Mouse (Mus musculus) megakaryocyte, embryonic 14.5 days (primary cell): ENCODE data around the gene Abcb9. TPM values are rescaled to one million over a fixed set of nuclear protein-coding genes. Genes with fewer than 3 reads are reported as not detected.
A peak's percentile ranks its signal among the peaks of the same experiment; 100 is the strongest.

ENCODE experiments used
- H3K27me3 ChIP-seq: replicated peaks from 2 replicates; pipeline ENCODE3; 2012; ENCODE audit warnings: inconsistent platforms
- H3K36me3 ChIP-seq: replicated peaks from 2 replicates; pipeline ENCODE3; 2012; ENCODE audit warnings: low read length, inconsistent platforms, mixed read lengths
- H3K4me1 ChIP-seq: 2 replicates; pipeline ENCODE4 v1.6.1; 2012; ENCODE audit warnings: inconsistent platforms
- H3K4me3 ChIP-seq: replicated peaks from 2 replicates; pipeline ENCODE3; 2012; ENCODE audit warnings: moderate library complexity, mild to moderate bottlenecking, inconsistent platforms
- H3K9me3 ChIP-seq: 2 replicates; pipeline ENCODE4 v1.6.1; 2012; ENCODE audit warnings: inconsistent platforms
- FLI1 ChIP-seq: IDR thresholded peaks from 2 replicates; pipeline ENCODE4 v1.6.1; 2012; ENCODE audit warnings: low read length, inconsistent platforms, mixed read lengths
- GATA1 ChIP-seq: IDR thresholded peaks from 3 replicates; pipeline ENCODE4 v1.6.1; 2012; ENCODE audit warnings: mixed read lengths, low read length, inconsistent platforms, borderline replicate concordance
- polyA plus RNA-seq: library from polyadenylated mRNA; stranded (reverse); fragments of >175 nt; gene quantifications from 2 replicates; pipeline ENCODE4 v1.2.3, GENCODE M21; 2012; ENCODE audit warnings: low replicate concordance; ENCODE audit not compliant: insufficient read depth

Abcb9 gene
- polyA plus RNA-seq, 1 experiment: 23.8 TPM

DNA sequence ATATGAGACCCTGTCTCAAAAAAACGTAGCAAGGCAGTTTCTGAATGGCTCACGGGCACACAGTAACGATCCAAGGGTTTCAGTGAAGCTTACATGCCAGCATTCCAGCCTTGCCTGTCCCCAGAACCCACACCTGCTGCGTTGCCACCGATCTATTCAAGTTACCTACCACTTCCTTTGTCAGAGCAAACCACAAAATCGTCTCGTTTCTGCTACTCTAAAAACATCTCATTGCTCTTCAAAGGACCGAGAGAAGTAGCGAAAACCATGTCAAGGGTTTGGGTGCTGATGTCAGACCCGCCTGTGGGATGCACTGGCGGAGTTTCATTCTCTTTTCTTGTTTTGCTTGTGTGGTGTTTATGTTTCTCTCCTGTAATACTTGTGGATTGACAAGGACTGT, 61.1 kb downstream of the Abcb9 start:
- Histone ChIP-seq H3K9me3 (no peaks in the 10 kb centered on the region), H3K27me3 (no peaks in the 10 kb centered on the region), H3K4me3 (no peak overlapping the region), H3K4me1 (peaks cover 72% of the 10 kb centered on the region), H3K36me3 (peaks cover 13% of the 10 kb centered on the region)
- TF ChIP-seq GATA1 (no peak), FLI1 (no peak)

DNA sequence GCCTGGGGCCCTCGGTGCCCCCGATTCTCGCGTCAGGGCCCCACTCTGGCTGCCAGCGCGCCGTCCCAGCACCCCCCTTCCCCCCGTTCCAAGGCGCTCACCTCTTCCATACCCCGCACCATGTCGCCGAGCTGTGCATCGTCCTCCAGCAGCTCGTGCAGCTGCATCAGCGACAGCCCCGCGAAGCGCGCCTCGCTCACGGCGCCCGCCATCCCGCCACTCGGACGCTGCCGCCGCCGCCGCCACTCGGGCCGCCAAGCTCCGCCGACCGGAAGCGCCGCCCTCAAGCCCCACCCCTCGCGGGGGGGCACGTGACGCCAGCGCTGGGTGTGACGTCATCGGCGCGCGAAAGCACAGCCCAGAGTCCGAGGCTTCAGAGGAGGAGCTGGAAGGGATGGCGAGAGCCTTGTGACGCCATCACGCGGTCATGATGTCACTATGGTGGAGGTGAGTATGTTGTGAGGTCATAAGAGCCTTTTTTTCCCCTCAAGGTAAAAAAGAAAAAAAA, 63.5 kb downstream of the Abcb9 start, which contains the start of gene Vps37b:
Gene Vps37b (minus strand): TSS at position 270 of the 508 bp plus-strand sequence.
- H3K9me3 ChIP-seq: no peaks in the 10 kb centered on the region
- peak within 1 kb of the TSS; percentile 99 for H3K4me3 ChIP-seq
- H3K4me1 ChIP-seq: peaks cover 80% of the 10 kb centered on the region
- TF ChIP-seq FLI1 (peak; percentile 45; the same call in 1 of the 2 replicates), GATA1 (no peak)
- H3K36me3 ChIP-seq: peaks cover 36% of the 10 kb centered on the region
- H3K27me3 ChIP-seq: no peaks in the 10 kb centered on the region

DNA sequence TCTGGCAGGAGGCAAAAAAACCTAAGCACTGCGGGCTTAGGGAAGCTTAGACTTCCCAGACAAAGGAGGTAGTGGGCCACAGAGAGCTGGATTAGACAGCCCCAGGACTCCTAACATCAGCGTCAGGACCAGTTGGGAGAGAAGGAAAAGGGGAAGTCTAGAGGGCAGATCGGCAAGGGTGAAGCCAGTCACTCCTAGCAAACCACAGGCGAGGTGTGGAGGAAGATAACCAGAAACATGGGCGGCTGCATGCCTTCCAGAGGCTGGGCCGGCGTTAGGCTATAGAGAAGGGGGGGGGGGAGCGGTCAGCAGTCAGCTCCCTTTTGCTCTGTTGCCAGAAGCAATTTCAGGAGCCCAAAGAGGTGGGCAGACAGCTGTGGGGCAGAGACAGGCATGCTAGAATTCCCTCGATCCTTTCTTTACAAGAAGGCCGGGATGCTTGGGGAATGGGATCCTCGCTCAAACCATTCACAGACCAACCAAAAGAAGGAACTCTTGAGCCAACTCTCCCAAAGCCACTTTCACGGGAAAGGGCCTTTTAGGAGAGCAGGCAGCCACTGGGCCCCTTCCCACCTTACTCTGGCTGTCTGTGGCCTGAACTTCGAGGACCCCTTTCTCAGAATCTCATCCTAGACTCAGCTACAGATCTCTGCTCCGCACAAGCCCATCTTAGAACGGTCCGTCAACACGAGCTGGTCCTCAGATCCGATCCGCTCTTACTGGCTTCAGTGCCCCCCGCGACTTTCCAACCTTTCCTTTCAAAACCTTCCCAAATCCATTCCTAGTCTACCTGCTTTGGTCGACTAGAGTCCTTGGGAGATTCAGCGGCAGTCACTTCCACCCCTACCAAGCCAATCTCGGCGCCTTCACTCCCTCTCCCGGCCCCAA, 64.3 kb downstream of the Abcb9 start:
- H3K4me1 ChIP-seq: peaks cover 80% of the 10 kb centered on the region
- H3K27me3 ChIP-seq: no peaks in the 10 kb centered on the region
- TF ChIP-seq FLI1 (no peak), GATA1 (peak; percentile 74; the same call in 2 of the 3 replicates)
- H3K4me3 ChIP-seq: peak overlapping the region; percentile 99
- H3K9me3 ChIP-seq: no peaks in the 10 kb centered on the region
- peaks cover 43% of the 10 kb centered on the region for H3K36me3 ChIP-seq

DNA sequence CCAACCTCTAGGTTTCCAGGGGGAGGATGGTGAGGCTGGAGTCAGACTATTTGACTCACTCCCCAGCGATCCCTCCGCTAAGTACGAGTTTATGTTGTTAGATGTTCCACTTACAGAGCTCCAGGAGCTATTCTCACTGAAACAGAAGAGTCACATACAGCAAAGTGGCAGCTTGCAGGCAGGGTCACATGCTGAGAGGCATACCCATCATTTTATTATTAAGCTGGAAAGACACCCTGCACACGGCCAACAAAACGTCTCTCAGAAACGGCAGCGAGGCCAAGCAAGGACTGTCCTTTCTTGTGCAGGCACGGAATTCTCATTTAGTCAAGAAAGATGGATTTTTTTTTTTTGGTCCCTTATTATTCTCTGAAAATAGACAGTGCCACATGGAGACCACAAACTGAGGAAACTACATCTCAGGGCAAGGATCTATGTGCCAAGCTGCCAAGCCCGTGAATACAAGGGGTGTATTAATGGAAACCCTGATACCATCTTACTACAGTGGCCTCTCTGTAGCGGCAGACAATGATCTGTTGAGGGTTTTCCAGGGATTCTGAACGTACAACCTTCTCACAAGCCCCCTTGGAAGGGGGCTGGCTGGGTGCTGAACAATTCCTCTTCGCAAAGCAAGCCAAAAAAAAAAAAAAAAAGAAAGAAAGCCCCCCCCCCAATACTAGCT, 65.1 kb downstream of the Abcb9 start:
- H3K4me1 ChIP-seq: peaks cover 80% of the 10 kb centered on the region
- H3K27me3 ChIP-seq: no peaks in the 10 kb centered on the region
- TF ChIP-seq FLI1: no peak
- no peak for TF ChIP-seq GATA1
- peak overlapping the region; percentile 99 for H3K4me3 ChIP-seq
- H3K36me3 ChIP-seq: peaks cover 51% of the 10 kb centered on the region
- no peaks in the 10 kb centered on the region for H3K9me3 ChIP-seq

DNA sequence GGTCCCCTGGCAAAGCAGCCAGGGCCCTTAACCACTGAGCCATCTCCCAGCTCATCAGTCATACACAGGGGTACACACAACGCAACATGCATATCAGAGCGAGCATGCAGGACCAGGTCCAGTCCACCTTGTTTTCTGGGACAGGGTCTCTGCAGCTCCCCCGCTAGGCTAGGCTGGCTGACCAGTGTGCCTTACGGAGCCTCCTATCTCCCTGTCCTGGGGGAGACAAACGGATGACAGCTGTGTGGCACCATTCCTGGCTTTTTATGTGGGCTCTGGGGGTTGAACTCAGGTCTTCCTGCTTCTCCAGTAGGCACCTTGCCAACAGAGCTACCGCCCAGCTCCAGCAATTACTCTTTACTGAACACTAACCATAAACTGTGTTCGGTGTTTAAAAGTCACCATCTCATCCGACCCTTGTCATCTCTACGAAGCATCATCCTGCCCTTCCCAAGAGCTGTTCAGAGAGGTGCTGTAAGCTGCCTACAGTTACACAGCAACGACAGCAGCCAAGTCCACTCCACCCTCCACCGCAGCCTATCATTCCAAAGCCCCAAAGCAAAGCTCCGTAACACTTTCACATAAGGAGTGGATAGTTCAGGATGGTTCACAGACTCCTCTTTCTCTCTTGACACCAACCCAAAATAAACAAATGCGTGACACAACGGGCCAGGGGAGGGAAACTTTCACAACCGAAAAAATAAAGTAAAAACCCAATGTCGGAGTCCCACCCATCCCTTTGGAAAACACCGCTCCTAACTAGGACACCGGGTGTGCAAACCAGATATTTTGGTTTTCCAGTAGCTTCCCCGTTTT, 66.2 kb downstream of the Abcb9 start:
- Histone ChIP-seq H3K4me3 (peak overlapping the region; percentile 99), H3K4me1 (peaks cover 82% of the 10 kb centered on the region), H3K36me3 (peaks cover 62% of the 10 kb centered on the region), H3K9me3 (no peaks in the 10 kb centered on the region), H3K27me3 (no peaks in the 10 kb centered on the region)
- TF ChIP-seq GATA1: no peak
- TF ChIP-seq FLI1: no peak

DNA sequence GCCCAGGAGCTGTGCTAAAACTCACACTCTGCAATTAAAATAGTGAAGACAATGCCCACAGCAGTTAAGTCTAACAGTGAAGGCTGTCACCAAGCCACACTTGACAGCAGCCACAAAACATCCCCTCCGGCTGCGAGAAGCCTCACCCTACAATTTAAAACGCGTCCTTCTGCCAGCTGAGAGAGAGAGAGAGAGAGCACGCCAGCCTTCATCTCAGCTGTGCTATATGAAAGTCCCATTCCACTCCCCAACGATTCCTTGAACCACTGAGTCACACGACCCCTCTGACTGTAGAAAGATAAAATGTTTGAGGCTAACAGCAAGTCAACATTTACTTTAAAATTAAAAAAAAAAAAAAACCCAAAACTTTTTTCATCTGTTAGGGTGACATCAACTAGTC, 66.9 kb downstream of the Abcb9 start:
- H3K4me1 ChIP-seq: peaks cover 84% of the 10 kb centered on the region
- no peaks in the 10 kb centered on the region for H3K27me3 ChIP-seq
- H3K36me3 ChIP-seq: peaks cover 68% of the 10 kb centered on the region
- TF ChIP-seq FLI1 (no peak), GATA1 (no peak)
- H3K4me3 ChIP-seq: peak overlapping the region; percentile 86
- no peaks in the 10 kb centered on the region for H3K9me3 ChIP-seq

DNA sequence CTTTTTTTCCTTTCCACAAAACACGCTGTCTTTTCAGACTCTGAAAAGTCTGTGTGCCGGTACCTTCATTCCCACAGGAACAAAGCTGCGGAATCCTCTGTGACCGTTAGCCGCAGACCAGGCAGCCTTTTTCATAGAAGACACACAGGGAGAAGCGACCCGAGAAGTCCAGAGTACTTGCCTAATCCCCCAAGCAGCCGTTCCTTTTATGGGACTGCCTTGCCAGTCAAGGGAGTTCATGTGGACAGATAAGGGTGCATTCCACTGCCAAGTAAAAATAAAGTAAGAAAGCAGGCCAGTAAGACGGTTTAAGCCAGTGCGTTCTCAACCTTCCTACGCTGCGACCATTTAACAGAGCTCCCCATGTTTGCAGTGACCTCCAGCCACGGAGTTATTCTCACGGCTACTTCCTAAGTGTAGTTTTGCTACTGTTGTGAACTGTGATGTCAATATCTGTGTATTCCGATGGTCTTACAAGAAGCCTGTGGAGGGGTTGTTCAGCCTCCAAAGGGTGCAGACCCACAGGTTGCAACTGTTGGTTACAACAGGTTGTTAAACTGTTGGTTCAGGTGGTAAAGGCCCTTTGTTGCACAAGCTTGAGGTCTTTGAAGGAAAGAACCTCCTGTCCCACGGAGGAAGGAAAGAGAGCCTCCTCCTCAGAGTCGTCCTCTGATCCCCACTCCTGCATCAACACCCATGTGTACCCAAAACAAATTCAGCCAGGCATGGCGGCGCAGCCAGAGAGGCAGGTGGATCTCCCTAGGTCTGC, 67.7 kb downstream of the Abcb9 start:
- Histone ChIP-seq H3K9me3 (no peaks in the 10 kb centered on the region), H3K36me3 (peaks cover 75% of the 10 kb centered on the region), H3K27me3 (no peaks in the 10 kb centered on the region), H3K4me1 (peaks cover 87% of the 10 kb centered on the region), H3K4me3 (peak overlapping the region; percentile 86)
- no peak for TF ChIP-seq GATA1
- TF ChIP-seq FLI1: no peak

DNA sequence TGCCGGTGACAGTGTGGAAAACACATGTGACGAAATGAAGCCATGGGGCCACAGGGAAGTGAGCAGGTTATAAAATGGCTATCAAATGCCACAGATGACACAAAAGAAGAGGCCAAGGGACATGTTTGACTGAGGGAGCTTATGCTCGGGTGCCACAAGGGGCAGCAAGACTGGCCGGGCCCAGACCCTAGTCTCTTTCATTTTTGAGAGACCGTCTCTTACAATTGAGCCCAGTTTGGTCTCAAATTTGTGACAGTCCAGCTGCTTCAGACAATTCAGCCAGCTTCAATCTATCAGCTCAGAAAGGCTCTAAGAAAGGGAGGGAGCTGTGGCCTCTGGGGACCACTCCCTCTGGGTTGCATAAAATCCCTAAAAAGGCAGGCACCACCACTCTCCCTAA, 69.0 kb downstream of the Abcb9 start:
- Histone ChIP-seq H3K36me3 (peaks cover 85% of the 10 kb centered on the region), H3K27me3 (no peaks in the 10 kb centered on the region), H3K9me3 (no peaks in the 10 kb centered on the region), H3K4me1 (peaks cover 92% of the 10 kb centered on the region), H3K4me3 (peak overlapping the region; percentile 77)
- no peak for TF ChIP-seq FLI1
- TF ChIP-seq GATA1: no peak
